11 mouse cellular contexts compared by ENCODE assay signal in genomic region chr9:13484267-13485240, GRCm38 (mm10). TPM values are rescaled to one million over a fixed set of nuclear protein-coding genes. Genes with fewer than 3 reads are reported as not detected.
DNase-seq lines count a peak whose midpoint lies in the region; ATAC-seq and TF ChIP-seq lines count a peak whose summit lies in the region.
"Had no signal": no experiment of that assay in that cellular context is flagged by ENCODE, and none has a peak within 500 bp of the region (broad histone marks: within the 10 kb centered on the region; RNA-seq: fewer than 3 reads in every experiment).

No protein-coding gene starts in this region.

- TF ChIP-seq CTCF in heart, postnatal 0 days (IDR thresholded peaks at IDR 0.05; ENCODE audit: low read depth): no peak

- TF ChIP-seq EP300 in heart, postnatal 0 days (IDR thresholded peaks at IDR 0.05; ENCODE audit: low read depth): no peak

- peaks cover 30% of the 10 kb centered on the region for H3K4me1 ChIP-seq in heart, embryonic 11.5 days (ENCODE audit: control insufficient read depth, insufficient read depth, low read length)
- peaks cover 22% of the 10 kb centered on the region for H3K4me1 ChIP-seq in neural tube, embryonic 15.5 days
- peaks cover 21% of the 10 kb centered on the region for H3K4me1 ChIP-seq in heart, postnatal 0 days (ENCODE audit: control insufficient read depth, insufficient read depth)
- peaks cover 23% of the 10 kb centered on the region for H3K4me1 ChIP-seq in stomach, embryonic 16.5 days (ENCODE audit: control insufficient read depth, insufficient read depth, low read length)

- intact Hi-C loops in heart, postnatal 14 days (cut with DNase I): no loop called here

- peak overlapping the region; percentile 48 for H3K4me2 ChIP-seq in heart, embryonic 11.5 days
- no peak overlapping the region for H3K4me2 ChIP-seq in neural tube, embryonic 15.5 days
- peak overlapping the region; percentile 52 for H3K4me2 ChIP-seq in heart, postnatal 0 days (ENCODE audit: low read depth, low read length)
- H3K4me2 ChIP-seq in stomach, embryonic 16.5 days (ENCODE audit: low read depth, low read length): peak overlapping the region; percentile 29; the same call in 1 of the 2 replicates

- peak overlapping the region; percentile 43; the same call in 1 of the 2 replicates for H3K9ac ChIP-seq in heart, embryonic 11.5 days (ENCODE audit: low read depth, low read length)
- no peak overlapping the region for H3K9ac ChIP-seq in neural tube, embryonic 15.5 days (replicated peaks)
- 0 out of 2 replicates have a peak overlapping the region, but pooled peaks have one; percentile 25 for H3K9ac ChIP-seq in heart, postnatal 0 days (replicated peaks; ENCODE audit: low read depth, low read length)
- no peak overlapping the region for H3K9ac ChIP-seq in stomach, embryonic 16.5 days (ENCODE audit: low read length)

- no peak for ATAC-seq in heart, embryonic 11.5 days (replicated peaks; ENCODE audit: insufficient number of reproducible peaks, low FRiP score, low TSS enrichment)
- ATAC-seq in neural tube, embryonic 15.5 days (ENCODE audit: low FRiP score): no peak
- no peak for ATAC-seq in heart, postnatal 0 days (ENCODE audit: insufficient read depth, low read depth)
- ATAC-seq in stomach, embryonic 16.5 days (ENCODE audit: insufficient read depth, low FRiP score): peak; percentile 44; the same call in 1 of the 2 replicates

- peak overlapping the region; percentile 51 for H3K27ac ChIP-seq in heart, embryonic 11.5 days (ENCODE audit: low read depth, low read length)
- H3K27ac ChIP-seq in neural tube, embryonic 15.5 days (replicated peaks): 0 out of 2 replicates have a peak overlapping the region, but pooled peaks have one; percentile 15
- H3K27ac ChIP-seq in heart, postnatal 0 days (ENCODE audit: low read depth): peak overlapping the region; percentile 56; the same call in 1 of the 2 replicates
- H3K27ac ChIP-seq in stomach, embryonic 16.5 days (ENCODE audit: low read length): peak overlapping the region; percentile 54

- no peak overlapping the region for H3K4me3 ChIP-seq in heart, embryonic 11.5 days (ENCODE audit: low read depth, low read length)
- H3K4me3 ChIP-seq in neural tube, embryonic 15.5 days (replicated peaks): no peak overlapping the region
- 0 out of 2 replicates have a peak overlapping the region, but pooled peaks have one; percentile 4 for H3K4me3 ChIP-seq in heart, postnatal 0 days (ENCODE audit: low read depth, low read length)
- no peak overlapping the region for H3K4me3 ChIP-seq in stomach, embryonic 16.5 days (replicated peaks; ENCODE audit: low read length)

- WGBS in heart, embryonic 11.5 days (ENCODE audit: insufficient replicate concordance): 53% methylated on average over 12 of the region's 12 CpGs
- 57% methylated on average over 12 of the region's 12 CpGs for WGBS in neural tube, embryonic 15.5 days
- WGBS in heart, postnatal 0 days: 56% methylated on average over 12 of the region's 12 CpGs
- 39% methylated on average over 12 of the region's 12 CpGs for WGBS in stomach, embryonic 16.5 days

- H3K36me3 ChIP-seq in heart, embryonic 11.5 days (ENCODE audit: control insufficient read depth, insufficient read depth, low read length): no peaks in the 10 kb centered on the region
- no peaks in the 10 kb centered on the region for H3K36me3 ChIP-seq in neural tube, embryonic 15.5 days
- H3K36me3 ChIP-seq in heart, postnatal 0 days (replicated peaks; ENCODE audit: control insufficient read depth, insufficient read depth, low read length): no peaks in the 10 kb centered on the region
- H3K36me3 ChIP-seq in stomach, embryonic 16.5 days (ENCODE audit: control insufficient read depth, insufficient read depth, low read length): no peaks in the 10 kb centered on the region

- H3K27me3 ChIP-seq in heart, embryonic 11.5 days (ENCODE audit: control insufficient read depth, insufficient read depth, low read length): no peaks in the 10 kb centered on the region
- H3K27me3 ChIP-seq in neural tube, embryonic 15.5 days (replicated peaks): no peaks in the 10 kb centered on the region
- H3K27me3 ChIP-seq in heart, postnatal 0 days (ENCODE audit: control insufficient read depth, insufficient read depth, low read length): no peaks in the 10 kb centered on the region
- no peaks in the 10 kb centered on the region for H3K27me3 ChIP-seq in stomach, embryonic 16.5 days (ENCODE audit: control insufficient read depth, insufficient read depth, low read length)

- DNase-seq in heart, postnatal 14 days: no peak
- no peak for DNase-seq in neural tube, embryonic 10.5 days (ENCODE audit: extremely low spot score, low spot score)
- no peak for DNase-seq in heart, postnatal 0 days (ENCODE audit: low spot score)
- no peak for DNase-seq in cerebellum, adult 9-11 months
- no peak for DNase-seq in cerebellum, postnatal 4 days (ENCODE audit: low spot score in 2 of 2)
- DNase-seq: kidney, postnatal 10 days had no signal

- no peaks in the 10 kb centered on the region for H3K9me3 ChIP-seq in heart, embryonic 11.5 days (replicated peaks; ENCODE audit: control insufficient read depth, low read length)
- no peaks in the 10 kb centered on the region for H3K9me3 ChIP-seq in neural tube, embryonic 15.5 days (replicated peaks)
- no peaks in the 10 kb centered on the region for H3K9me3 ChIP-seq in heart, postnatal 0 days (replicated peaks; ENCODE audit: control insufficient read depth, low read length)
- no peaks in the 10 kb centered on the region for H3K9me3 ChIP-seq in stomach, embryonic 16.5 days (replicated peaks; ENCODE audit: control insufficient read depth, low read length)

RNA-seq across cellular contexts. Expression of gene Gm17571, which starts 38.0 kb away (rescaled TPM):
- polyA plus RNA-seq in heart, embryonic 11.5 days (2014; fragmentation: Nextera tagmentation; extraction: Ambion mirVana): not detected in 2 replicates
- not detected for total RNA-seq in heart, postnatal 14 days (2021)
- not detected in 2 replicates for polyA plus RNA-seq in neural tube, embryonic 15.5 days (2015; fragmentation: Nextera tagmentation; extraction: Ambion mirVana)
- total RNA-seq in heart, postnatal 0 days (2014; rRNA removed; ENCODE audit: low replicate concordance): not detected in 2 replicates
- not detected in 2 replicates for polyA plus RNA-seq in heart, postnatal 0 days (2015; fragmentation: Nextera tagmentation; extraction: Ambion mirVana)
- not detected in 2 replicates for polyA plus RNA-seq in stomach, embryonic 16.5 days (2015; fragmentation: Nextera tagmentation; extraction: Ambion mirVana)
- total RNA-seq: ES-E14 had no signal
- polyA plus RNA-seq: cortical plate, adult 2 months had no signal

Comparison
In these comparisons a context has a peak if more than half of its experiments do, and no peak if none do; other contexts are left out.
1. H3K9ac ChIP-seq: peak in heart, embryonic 11.5 days (single experiment) and heart, postnatal 0 days (single experiment); none in neural tube, embryonic 15.5 days (single experiment) and stomach, embryonic 16.5 days (single experiment).
2. Peak in every context shown above with its lines, with median percentiles within 50 percentile points of each other: H3K27ac ChIP-seq.